Mouse (Mus musculus) stomach, postnatal 0 days (tissue): ENCODE measurements around the gene Fam19a3.

Experiments
- CTCF ChIP-seq: IDR thresholded peaks from 2 replicates; pipeline ENCODE4 v1.5.1; 2016; ENCODE audit warnings: antibody characterized with exemption, low read depth, mild to moderate bottlenecking, moderate library complexity
- EP300 ChIP-seq: optimal IDR thresholded peaks from 2 replicates; pipeline ENCODE3; 2016; ENCODE audit warnings: antibody characterized with exemption

- TF ChIP-seq EP300, result no peak
- no peak for TF ChIP-seq CTCF
Measured at GRCm38 (mm10) chr3:104788075-104788474, 6.4 kb upstream of the Fam19a3 start, which contains the start of gene Rhoc.
